Mouse (Mus musculus): Measurements from ENCODE around the gene 4930402H24Rik.
"Not testable (repeated sequence)": the region's sequence is repeated elsewhere in the genome, so short reads cannot be mapped to it uniquely, and the experiment has no call there.

The 4930402H24Rik gene

GRCm38 (mm10) chr2:130851363-130852246 lies 54.6 kb downstream of the 4930402H24Rik start:
- DNase-seq, result no peak

GRCm38 (mm10) chr2:130849688-130850087 lies 56.5 kb downstream of the 4930402H24Rik start:
- DNase-seq, result no peak

GRCm38 (mm10) chr2:130848313-130848712 lies 57.9 kb downstream of the 4930402H24Rik start:
- no peak for DNase-seq

GRCm38 (mm10) chr2:130843623-130844022 lies 62.6 kb downstream of the 4930402H24Rik start:
- DNase-seq, result no peak

GRCm38 (mm10) chr2:130840846-130841245 lies 65.4 kb downstream of the 4930402H24Rik start:
- peak; percentile 43 for DNase-seq

- peak; percentile 75 for DNase-seq
Observed at GRCm38 (mm10) chr2:130839874-130840661, 66.1 kb downstream of the 4930402H24Rik start.

- DNase-seq, result no peak
Observed at GRCm38 (mm10) chr2:130839528-130839873, 66.7 kb downstream of the 4930402H24Rik start.

- no peak for DNase-seq
Observed at GRCm38 (mm10) chr2:130839084-130839483, 67.1 kb downstream of the 4930402H24Rik start.

GRCm38 (mm10) chr2:130838131-130838530 lies 68.1 kb downstream of the 4930402H24Rik start:
- no peak for DNase-seq

GRCm38 (mm10) chr2:130833699-130834098 lies 72.5 kb downstream of the 4930402H24Rik start:
- no peak for DNase-seq

- no peak for DNase-seq
Observed at GRCm38 (mm10) chr2:130832582-130832981, 73.6 kb downstream of the 4930402H24Rik start.

- no peak for DNase-seq
Observed at GRCm38 (mm10) chr2:130832012-130832411, 74.2 kb downstream of the 4930402H24Rik start.

- no peak for DNase-seq
Observed at GRCm38 (mm10) chr2:130830236-130830635, 76.0 kb downstream of the 4930402H24Rik start.

GRCm38 (mm10) chr2:130829496-130829895 lies 76.7 kb downstream of the 4930402H24Rik start:
- DNase-seq, result no peak

GRCm38 (mm10) chr2:130828668-130829067 lies 77.5 kb downstream of the 4930402H24Rik start:
- no peak for DNase-seq

- DNase-seq, result not testable (repeated sequence)
Observed at GRCm38 (mm10) chr2:130828066-130828465, 78.1 kb downstream of the 4930402H24Rik start.

GRCm38 (mm10) chr2:130827410-130827809 lies 78.8 kb downstream of the 4930402H24Rik start:
- peak; percentile 50 for DNase-seq

GRCm38 (mm10) chr2:130818838-130819647 lies 87.2 kb downstream of the 4930402H24Rik start:
- no peak for DNase-seq

- no peak for DNase-seq
Observed at GRCm38 (mm10) chr2:130817865-130818264, 88.3 kb downstream of the 4930402H24Rik start.

- DNase-seq, result no peak
Observed at GRCm38 (mm10) chr2:130816205-130816604, 90.0 kb downstream of the 4930402H24Rik start.

GRCm38 (mm10) chr2:130814492-130814891 lies 91.7 kb downstream of the 4930402H24Rik start:
- DNase-seq, result no peak

- no peak for DNase-seq
Observed at GRCm38 (mm10) chr2:130813729-130814128, 92.5 kb downstream of the 4930402H24Rik start.

- DNase-seq, result no peak
Observed at GRCm38 (mm10) chr2:130812487-130812886, 93.7 kb downstream of the 4930402H24Rik start.

All from lung, postnatal 14 days (tissue).